13 mouse cellular contexts compared by ENCODE assay signal in genomic region chr10:80986754-80987153, GRCm38 (mm10). TPM values are rescaled to one million over a fixed set of nuclear protein-coding genes. Genes with fewer than 3 reads are reported as not detected.
DNase-seq lines count a peak whose midpoint lies in the region; ATAC-seq and TF ChIP-seq lines count a peak whose summit lies in the region.
"Had no signal": no experiment of that assay in that cellular context is flagged by ENCODE, and none has a peak within 500 bp of the region (broad histone marks: within the 10 kb centered on the region; RNA-seq: fewer than 3 reads in every experiment).

No protein-coding gene starts in this region.

- H3K36me3 ChIP-seq in liver, adult 2 months (ENCODE audit: control insufficient read depth, insufficient read depth, low read length) = no peaks in the 10 kb centered on the region
- no peaks in the 10 kb centered on the region for H3K36me3 ChIP-seq in heart, embryonic 16.5 days (ENCODE audit: control insufficient read depth, insufficient read depth)
- H3K36me3 ChIP-seq in lung, postnatal 0 days (ENCODE audit: insufficient read depth, low read length) = no peaks in the 10 kb centered on the region
- H3K36me3 ChIP-seq: forebrain, embryonic 10.5 days; liver, embryonic 12.5 days; neural tube, embryonic 12.5 days had no signal

- H3K27me3 ChIP-seq in liver, adult 2 months (ENCODE audit: control insufficient read depth, insufficient read depth, low read length) = no peaks in the 10 kb centered on the region
- H3K27me3 ChIP-seq in heart, embryonic 16.5 days (ENCODE audit: control insufficient read depth, insufficient read depth, low read length) = peaks cover 5% of the 10 kb centered on the region; the same call in 1 of the 2 replicates
- H3K27me3 ChIP-seq in lung, postnatal 0 days (replicated peaks; ENCODE audit: insufficient read depth, low read length) = 0 out of 2 replicates have a peak, but pooled peaks cover 3% of the 10 kb centered on the region

- no peak overlapping the region for H3K4me3 ChIP-seq in liver, adult 2 months (ENCODE audit: insufficient read depth, low read depth, low read length)
- H3K4me3 ChIP-seq in heart, embryonic 16.5 days (ENCODE audit: low read length) = no peak overlapping the region
- no peak overlapping the region for H3K4me3 ChIP-seq in lung, postnatal 0 days (ENCODE audit: low read depth, low read length)
- H3K4me3 ChIP-seq: forebrain, embryonic 10.5 days; liver, embryonic 12.5 days; neural tube, embryonic 12.5 days had no signal

- H3K4me1 ChIP-seq in liver, adult 2 months (ENCODE audit: control insufficient read depth, insufficient read depth, low read length) = peaks cover 12% of the 10 kb centered on the region
- peaks cover 21% of the 10 kb centered on the region for H3K4me1 ChIP-seq in heart, embryonic 16.5 days (ENCODE audit: control insufficient read depth, insufficient read depth, low read length)
- H3K4me1 ChIP-seq in lung, postnatal 0 days (ENCODE audit: insufficient read depth, low read depth, low read length) = peaks cover 4% of the 10 kb centered on the region; the same call in 1 of the 2 replicates

- 30% methylated on average over 6 of the region's 6 CpGs for WGBS in liver, adult 2 months
- 39% methylated on average over 6 of the region's 6 CpGs for WGBS in heart, embryonic 16.5 days
- WGBS in lung, postnatal 0 days = 51% methylated on average over 6 of the region's 6 CpGs

- no peak overlapping the region for H3K9ac ChIP-seq in liver, adult 2 months (ENCODE audit: low read depth, low read length)
- peak overlapping the region; percentile 26; the same call in 1 of the 2 replicates for H3K9ac ChIP-seq in heart, embryonic 16.5 days (ENCODE audit: low read length)
- H3K9ac ChIP-seq in lung, postnatal 0 days (replicated peaks; ENCODE audit: low read depth) = no peak overlapping the region
- H3K9ac ChIP-seq: liver, embryonic 12.5 days; neural tube, embryonic 12.5 days had no signal

- H3K9me3 ChIP-seq in heart, embryonic 16.5 days (replicated peaks; ENCODE audit: control insufficient read depth, low read length) = 0 out of 2 replicates have a peak, but pooled peaks cover 2% of the 10 kb centered on the region
- H3K9me3 ChIP-seq in lung, postnatal 0 days (ENCODE audit: low read length) = no peaks in the 10 kb centered on the region
- H3K9me3 ChIP-seq: forebrain, embryonic 10.5 days; liver, embryonic 12.5 days; neural tube, embryonic 12.5 days had no signal

- no peak for TF ChIP-seq EP300 in lung, postnatal 0 days (IDR thresholded peaks at IDR 0.05)

- peak; percentile 18; the same call in 1 of the 2 replicates for ATAC-seq in heart, embryonic 16.5 days (replicated peaks; ENCODE audit: extremely low read depth, insufficient read depth, low FRiP score)
- 0 out of 2 replicates have a peak, but pooled peaks have one; percentile 6 for ATAC-seq in lung, postnatal 0 days
- ATAC-seq: liver, embryonic 12.5 days had no signal

- DNase-seq in liver, adult 2 months (ENCODE audit: extremely low read depth, low read depth, low spot score) = peak; percentile 83
- DNase-seq in liver = no peak
- peak; percentile 63 for DNase-seq in gastrocnemius, postnatal 25 days
- DNase-seq in lung, postnatal 0 days (ENCODE audit: low spot score) = peak; percentile 41
- no peak for DNase-seq in thymus, adult 18-20 months
- DNase-seq in spleen, postnatal 4 days (ENCODE audit: low spot score in 2 of 2) = no peak
- DNase-seq: embryo, embryonic 11 days; thymus, postnatal 14 days had no signal

- TF ChIP-seq CTCF in liver, adult 2 months (IDR thresholded peaks at IDR 0.05; ENCODE audit: low read depth, low read length) = no peak
- TF ChIP-seq CTCF in lung, postnatal 0 days (IDR thresholded peaks at IDR 0.05) = no peak

- no peak overlapping the region for H3K4me2 ChIP-seq in heart, embryonic 16.5 days (ENCODE audit: low read depth, low read length)
- no peak overlapping the region for H3K4me2 ChIP-seq in lung, postnatal 0 days (replicated peaks; ENCODE audit: low read depth, low read length)
- H3K4me2 ChIP-seq: liver, embryonic 12.5 days; neural tube, embryonic 12.5 days had no signal

- TF ChIP-seq POLR2A in liver, adult 2 months (IDR thresholded peaks at IDR 0.05; ENCODE audit: extremely low read depth, insufficient read depth, low read length) = no peak

- H3K79me2 ChIP-seq in liver, adult 2 months (ENCODE audit: control insufficient read depth, insufficient read depth, low read length) = no peaks in the 10 kb centered on the region

- no peak overlapping the region for H3K27ac ChIP-seq in liver, adult 2 months (replicated peaks; ENCODE audit: insufficient read depth, low read depth, low read length)
- H3K27ac ChIP-seq in heart, embryonic 16.5 days (ENCODE audit: low read length) = 0 out of 2 replicates have a peak overlapping the region, but pooled peaks have one; percentile 25
- peak overlapping the region; percentile 81 for H3K27ac ChIP-seq in lung, postnatal 0 days (ENCODE audit: low read length)
- H3K27ac ChIP-seq: forebrain, embryonic 10.5 days; liver, embryonic 12.5 days; neural tube, embryonic 12.5 days had no signal

RNA-seq across cellular contexts. Expression of gene Gng7, which starts 28.0 kb away (rescaled TPM):
- 0.09 and 0.13 TPM in 2 replicates for total RNA-seq in liver, adult 2 months (2014; rRNA removed)
- polyA plus RNA-seq in liver, adult 2 months (2012; rRNA removed) = 0.65 TPM in 2 replicates
- 1 to 10 TPM in 1 of 2 experiments, under 1 TPM in 1; 0.61 to 1.1 TPM for total RNA-seq in gastrocnemius, postnatal 25 days (2021)
- 1.4 TPM in 2 replicates for polyA plus RNA-seq in heart, embryonic 16.5 days (2015; fragmentation: Nextera tagmentation; extraction: Ambion mirVana)
- 1.0 and 1.4 TPM in 2 replicates for polyA plus RNA-seq in lung, postnatal 0 days (2015; fragmentation: Nextera tagmentation; extraction: Ambion mirVana)

RNA-seq across cellular contexts. Expression of gene Diras1, which starts 38.7 kb away (rescaled TPM):
- 0.07 TPM in 1 of 2 replicates, not detected in the other for total RNA-seq in liver, adult 2 months (2014; rRNA removed)
- not detected in 2 replicates for polyA plus RNA-seq in liver, adult 2 months (2012; rRNA removed)
- under 1 TPM in 1 of 2 experiments, not detected in 1; 0.51 TPM for total RNA-seq in gastrocnemius, postnatal 25 days (2021)
- 0.06 and 0.09 TPM in 2 replicates for polyA plus RNA-seq in heart, embryonic 16.5 days (2015; fragmentation: Nextera tagmentation; extraction: Ambion mirVana)
- not detected in 2 replicates for polyA plus RNA-seq in lung, postnatal 0 days (2015; fragmentation: Nextera tagmentation; extraction: Ambion mirVana)
- total RNA-seq: hematopoietic stem cell, adult 5-6 weeks had no signal
- polyA plus RNA-seq: liver, embryonic 12.5 days had no signal

RNA-seq across cellular contexts. Expression of gene Slc39a3, which starts 50.5 kb away (rescaled TPM):
- 6.1 and 6.9 TPM in 2 replicates for total RNA-seq in liver, adult 2 months (2014; rRNA removed)
- polyA plus RNA-seq in liver, adult 2 months (2012; rRNA removed) = 13.2 and 14.1 TPM in 2 replicates
- total RNA-seq in gastrocnemius, postnatal 25 days (2021) = 10 to 100 TPM; 13.5 to 13.9 TPM
- 9.6 and 10.8 TPM in 2 replicates for polyA plus RNA-seq in heart, embryonic 16.5 days (2015; fragmentation: Nextera tagmentation; extraction: Ambion mirVana)
- polyA plus RNA-seq in lung, postnatal 0 days (2015; fragmentation: Nextera tagmentation; extraction: Ambion mirVana) = 15.4 and 16.0 TPM in 2 replicates

RNA-seq across cellular contexts. Expression of gene Gadd45b, which starts 56.9 kb away (rescaled TPM):
- 2.1 and 8.3 TPM in 2 replicates for total RNA-seq in liver, adult 2 months (2014; rRNA removed)
- polyA plus RNA-seq in liver, adult 2 months (2012; rRNA removed) = 1.4 and 1.8 TPM in 2 replicates
- total RNA-seq in gastrocnemius, postnatal 25 days (2021) = 10 to 100 TPM; 12.7 to 30.0 TPM
- polyA plus RNA-seq in heart, embryonic 16.5 days (2015; fragmentation: Nextera tagmentation; extraction: Ambion mirVana) = 33.6 and 34.3 TPM in 2 replicates
- polyA plus RNA-seq in lung, postnatal 0 days (2015; fragmentation: Nextera tagmentation; extraction: Ambion mirVana) = 131 and 145 TPM in 2 replicates

Comparison
In these comparisons a context has a peak if more than half of its experiments do, and no peak if none do; other contexts are left out.
1. DNase-seq: peak in liver, adult 2 months (single experiment), gastrocnemius, postnatal 25 days (single experiment) and lung, postnatal 0 days (single experiment); none in liver (single experiment), thymus, adult 18-20 months (0 of 2) and spleen, postnatal 4 days (0 of 2).